Mouse (Mus musculus): ENCODE measurements around the gene Shisal2a.
A peak's percentile ranks its signal among the peaks of the same experiment; 100 is the strongest.

Shisal2a gene

DNA sequence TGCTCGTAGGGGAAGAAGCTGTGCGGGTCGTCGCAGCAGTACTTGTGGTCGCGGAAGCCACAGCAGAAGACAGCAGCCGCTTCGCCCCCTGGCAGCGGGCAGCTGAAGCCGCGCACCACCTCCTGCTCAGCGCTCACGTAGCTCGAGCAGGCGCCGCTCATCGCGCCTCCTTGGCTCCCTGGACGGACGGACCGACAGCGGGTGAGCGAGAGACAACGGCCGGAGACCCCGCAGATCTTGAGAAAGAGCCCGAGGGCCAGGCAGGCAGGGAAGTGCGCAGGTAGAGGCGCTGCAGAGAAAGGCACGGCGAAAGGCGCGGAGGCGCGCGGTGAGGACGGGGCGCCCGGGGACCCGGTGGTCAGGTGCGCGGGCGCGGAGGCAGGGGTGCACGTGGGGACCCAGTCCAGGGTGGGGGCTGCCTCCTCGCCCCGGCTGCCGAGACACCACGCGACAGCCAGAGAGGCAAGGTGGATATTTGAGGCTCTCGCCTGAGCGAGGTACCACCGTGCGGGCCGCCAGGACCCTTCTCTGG lies at the start of gene Shisal2a:
Gene Shisal2a, minus strand, starts transcription at position 167 of the 532 bp plus-strand sequence.
- DNase-seq (ENCODE audit: low read depth, low spot score) = no peak

GRCm38 (mm10) chr4:108431561-108431936 lies 48.4 kb upstream of the Shisal2a start:
- DNase-seq (ENCODE audit: low read depth, low spot score) = no peak

GRCm38 (mm10) chr4:108430656-108431560 lies 47.8 kb upstream of the Shisal2a start:
- peak; percentile 94 for DNase-seq (ENCODE audit: low read depth, low spot score)

DNA sequence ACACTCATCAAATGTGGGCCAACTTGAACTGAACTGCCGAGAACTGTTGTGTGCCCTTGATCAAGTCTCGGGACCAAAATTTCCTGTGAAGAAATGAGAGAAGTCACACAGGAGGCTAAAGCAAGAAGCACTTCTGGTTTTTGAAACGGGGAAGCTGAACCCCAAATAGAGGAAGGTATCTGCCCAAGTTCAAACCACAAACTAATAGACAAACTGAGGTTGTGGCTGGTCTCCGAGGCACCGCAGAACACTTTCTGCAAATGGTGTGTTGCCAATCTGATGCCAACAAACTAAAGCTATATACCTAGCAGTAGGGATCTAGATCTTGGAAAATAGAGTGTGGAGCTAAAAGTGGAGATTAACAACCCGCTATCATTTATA lies 45.2 kb upstream of the Shisal2a start:
- DNase-seq (ENCODE audit: low read depth, low spot score) = no peak

DNA sequence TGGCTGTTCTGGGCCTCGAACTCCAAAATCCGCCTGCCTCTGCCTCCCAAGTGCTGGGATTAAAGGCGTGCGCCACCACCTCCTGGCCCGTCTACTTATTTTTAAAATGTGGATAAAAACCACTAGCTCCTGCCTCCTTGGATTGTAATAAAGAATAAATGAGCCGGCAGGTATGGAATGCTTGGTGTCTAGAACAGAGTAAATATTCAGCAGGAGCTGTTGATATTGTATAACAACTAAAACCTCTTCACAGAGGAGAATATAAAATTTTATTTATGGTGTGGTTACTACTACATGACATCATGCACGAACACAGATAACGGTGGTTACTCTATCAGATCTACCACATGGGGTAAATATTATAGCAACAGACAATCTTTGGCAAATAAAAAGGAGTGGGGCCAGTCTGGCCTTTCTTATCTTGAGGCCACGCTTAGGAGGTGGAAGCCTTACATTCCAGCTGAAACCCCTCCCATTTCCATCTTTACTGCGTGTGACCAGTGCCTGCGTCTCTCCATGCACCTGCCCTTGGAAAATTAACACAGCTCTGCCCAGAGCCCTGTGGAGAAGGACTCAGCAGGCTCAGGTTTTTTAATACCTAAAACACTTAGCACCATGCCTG lies 44.7 kb upstream of the Shisal2a start:
- no peak for DNase-seq (ENCODE audit: low read depth, low spot score)

GRCm38 (mm10) chr4:108424587-108424986 lies 41.4 kb upstream of the Shisal2a start:
- DNase-seq (ENCODE audit: low read depth, low spot score) = no peak

- DNase-seq (ENCODE audit: low read depth, low spot score) = peak; percentile 54
Measured at GRCm38 (mm10) chr4:108407621-108408020, 24.5 kb upstream of the Shisal2a start.

DNA sequence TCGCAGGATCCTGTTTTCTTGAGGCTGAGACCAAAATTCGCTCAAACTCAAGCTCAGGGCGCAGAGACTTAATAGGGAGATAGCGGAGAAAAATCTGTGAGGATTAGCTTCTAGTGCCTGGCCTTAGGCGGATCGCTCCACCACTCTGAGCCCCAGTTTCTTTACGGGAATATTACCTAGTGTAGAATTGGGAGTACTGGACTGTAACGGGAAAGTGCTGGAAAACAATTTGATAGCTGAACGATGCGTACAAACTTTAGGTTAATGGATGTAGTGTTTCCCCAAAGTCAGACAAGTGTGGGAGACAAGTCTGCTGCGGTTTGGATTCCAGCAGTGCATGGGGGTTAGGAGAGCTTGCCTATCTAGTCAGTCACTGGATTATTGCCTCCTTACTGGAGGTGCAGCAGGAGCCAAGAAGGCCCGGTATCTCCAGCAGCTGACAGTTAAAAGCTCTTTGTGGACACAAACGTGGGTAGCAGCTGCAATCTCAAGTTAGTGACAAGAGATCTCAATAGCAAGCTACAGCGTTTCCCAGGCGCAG lies 23.8 kb upstream of the Shisal2a start, which contains the start of gene Gpx7:
Gene Gpx7, minus strand, starts transcription at position 101 of the 541 bp plus-strand sequence.
- peak; percentile 33 for DNase-seq (ENCODE audit: low read depth, low spot score)

GRCm38 (mm10) chr4:108406138-108406860 lies 23.1 kb upstream of the Shisal2a start:
- DNase-seq (ENCODE audit: low read depth, low spot score) = peak; percentile 36

DNA sequence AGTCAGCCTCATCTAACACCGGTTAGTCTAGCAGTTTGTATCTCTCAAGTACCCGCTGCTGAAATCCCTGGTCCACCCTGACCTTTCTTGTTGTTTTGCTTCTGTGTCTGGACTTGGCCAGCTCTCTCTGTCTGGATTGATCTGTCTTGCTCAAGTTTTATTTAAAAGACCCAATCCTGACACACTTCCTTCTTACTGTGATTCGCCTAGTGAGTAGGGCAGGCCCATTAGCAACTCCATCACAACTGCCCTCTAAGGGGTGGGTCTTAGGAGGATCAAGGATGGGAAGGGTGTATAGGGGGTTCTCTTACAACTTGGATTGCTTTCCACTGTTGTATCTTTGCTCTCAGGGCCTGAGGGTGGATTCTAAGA lies 22.6 kb upstream of the Shisal2a start:
- DNase-seq (ENCODE audit: low read depth, low spot score) = no peak

DNA sequence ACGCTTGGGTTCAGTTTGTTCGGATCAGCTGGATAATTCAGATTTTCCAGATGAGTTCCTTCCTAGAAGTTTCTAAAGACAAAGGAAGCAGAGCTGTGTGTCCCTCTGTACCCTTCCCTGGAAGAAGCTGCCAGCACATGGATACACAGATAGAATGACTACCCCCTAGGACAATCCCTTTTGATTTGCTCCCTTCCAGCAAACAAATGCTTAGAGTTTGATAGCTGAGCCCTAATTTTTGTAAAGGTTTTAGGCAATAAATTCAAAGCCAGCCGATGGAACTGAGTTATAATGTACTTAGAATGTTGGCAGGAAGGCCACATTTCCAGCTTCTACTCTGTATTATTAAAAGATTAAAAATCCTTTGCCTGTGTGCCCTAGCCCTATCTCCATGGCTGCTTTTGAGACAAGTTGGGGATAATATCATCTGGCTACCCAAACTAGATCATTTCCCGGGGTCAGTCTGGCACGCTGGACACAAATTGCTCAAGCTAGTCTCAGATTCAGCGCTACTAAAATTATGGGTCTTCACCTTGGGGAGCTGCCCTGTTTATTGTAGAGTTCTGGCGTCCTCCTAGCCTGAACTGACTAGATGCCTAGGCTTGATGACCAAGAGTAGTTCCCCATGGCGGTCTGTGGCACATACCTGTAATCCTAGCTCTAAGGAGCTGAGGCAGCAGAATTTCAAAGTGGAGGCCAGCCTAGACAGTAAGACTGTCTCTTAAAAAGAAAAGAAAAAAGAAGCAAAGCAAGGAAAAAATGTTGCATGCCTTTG lies 20.9 kb upstream of the Shisal2a start:
- no peak for DNase-seq (ENCODE audit: low read depth, low spot score)

GRCm38 (mm10) chr4:108400395-108400794 lies 17.2 kb upstream of the Shisal2a start:
- DNase-seq (ENCODE audit: low read depth, low spot score) = no peak

DNA sequence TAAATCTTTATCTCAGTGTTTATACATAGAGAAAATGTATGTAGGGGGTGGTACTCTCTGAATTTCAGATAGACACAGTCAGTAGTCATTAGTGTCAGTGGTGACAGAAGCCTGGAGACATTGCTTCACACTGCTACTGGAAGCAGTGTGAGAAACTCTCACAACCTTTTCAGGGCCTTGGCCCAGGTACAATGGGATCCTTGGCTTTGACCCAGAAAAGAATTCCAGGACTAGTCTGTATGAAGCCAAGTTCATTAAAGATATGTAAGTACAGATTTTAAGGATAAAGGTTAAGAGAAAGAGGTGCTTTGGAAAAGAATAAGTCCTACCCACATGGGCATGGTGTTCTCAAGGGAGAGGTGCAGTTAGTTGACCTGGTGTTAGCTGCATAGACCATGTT lies 11.1 kb upstream of the Shisal2a start:
- DNase-seq (ENCODE audit: low read depth, low spot score) = no peak

GRCm38 (mm10) chr4:108392558-108392957 lies 9.4 kb upstream of the Shisal2a start:
- DNase-seq (ENCODE audit: low read depth, low spot score) = no peak

DNA sequence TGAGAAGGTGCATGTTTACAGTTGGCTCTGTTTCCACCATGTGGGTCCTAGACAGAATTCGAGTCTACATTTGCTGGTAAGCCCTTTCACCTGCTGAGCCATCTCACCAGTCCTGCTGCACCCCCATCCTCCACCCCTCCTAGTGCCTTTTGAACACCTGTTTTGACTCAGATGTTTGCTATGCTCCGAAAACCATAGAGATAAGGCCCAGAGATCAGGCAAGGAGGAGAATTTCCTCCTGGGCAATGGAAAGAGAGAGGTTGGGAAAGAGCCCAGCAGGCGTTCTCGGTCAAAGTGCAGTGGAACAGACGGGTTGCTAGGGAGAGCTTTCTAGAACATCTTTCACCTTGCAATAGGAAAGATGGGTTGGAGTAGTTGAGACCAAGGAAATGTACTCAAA lies 8.0 kb upstream of the Shisal2a start:
- no peak for DNase-seq (ENCODE audit: low read depth, low spot score)

DNA sequence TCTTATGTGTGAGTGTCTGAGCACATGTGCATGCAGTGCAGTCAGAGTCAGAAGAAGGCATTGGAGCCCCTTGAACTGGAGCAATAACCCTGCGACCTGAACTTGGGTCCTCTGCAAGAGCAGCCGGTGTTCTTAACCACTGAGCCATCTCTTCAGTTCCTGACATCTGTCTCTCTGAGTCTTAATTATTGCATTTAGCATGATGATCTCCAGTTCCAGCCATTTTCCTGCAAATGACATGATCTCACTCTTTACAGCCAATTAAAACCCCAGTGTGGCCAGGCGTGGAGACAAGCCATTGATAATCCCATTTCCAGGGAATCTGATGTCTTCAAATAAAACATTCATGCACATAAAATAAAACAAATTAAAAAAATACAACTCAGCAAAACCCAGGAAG lies 5.6 kb upstream of the Shisal2a start:
- DNase-seq (ENCODE audit: low read depth, low spot score) = no peak

DNA sequence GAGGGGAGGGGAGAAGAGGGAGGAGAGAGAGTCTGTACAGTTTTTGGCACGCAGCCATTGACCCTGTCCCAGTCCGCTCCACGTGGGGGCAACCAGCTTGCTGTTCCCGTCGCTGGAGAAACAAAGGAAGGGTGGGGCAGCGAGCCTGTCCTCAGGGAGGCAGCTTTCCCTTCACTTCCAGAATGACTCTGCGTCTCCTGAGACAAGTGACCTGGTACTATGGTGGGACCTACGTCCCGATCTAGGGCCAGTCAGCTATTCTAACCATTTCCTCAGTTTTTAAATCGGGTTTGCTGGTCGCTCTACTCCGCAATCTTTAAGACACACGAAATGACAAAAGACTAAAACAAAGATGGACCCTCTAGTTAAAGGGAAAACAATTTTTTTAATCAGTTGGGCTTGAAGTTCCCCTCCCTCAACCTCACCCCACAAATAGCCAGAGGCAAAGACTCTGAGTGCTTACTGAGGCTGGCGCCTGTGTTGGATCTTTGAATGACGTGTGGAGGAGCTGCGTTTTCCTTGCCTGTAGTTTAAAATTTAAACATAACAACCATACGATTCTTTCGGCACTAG lies 4.6 kb upstream of the Shisal2a start:
- DNase-seq (ENCODE audit: low read depth, low spot score) = peak; percentile 64

GRCm38 (mm10) chr4:108387106-108387505 lies 4.0 kb upstream of the Shisal2a start:
- DNase-seq (ENCODE audit: low read depth, low spot score) = no peak

GRCm38 (mm10) chr4:108386087-108386486 lies 2.9 kb upstream of the Shisal2a start:
- no peak for DNase-seq (ENCODE audit: low read depth, low spot score)

DNA sequence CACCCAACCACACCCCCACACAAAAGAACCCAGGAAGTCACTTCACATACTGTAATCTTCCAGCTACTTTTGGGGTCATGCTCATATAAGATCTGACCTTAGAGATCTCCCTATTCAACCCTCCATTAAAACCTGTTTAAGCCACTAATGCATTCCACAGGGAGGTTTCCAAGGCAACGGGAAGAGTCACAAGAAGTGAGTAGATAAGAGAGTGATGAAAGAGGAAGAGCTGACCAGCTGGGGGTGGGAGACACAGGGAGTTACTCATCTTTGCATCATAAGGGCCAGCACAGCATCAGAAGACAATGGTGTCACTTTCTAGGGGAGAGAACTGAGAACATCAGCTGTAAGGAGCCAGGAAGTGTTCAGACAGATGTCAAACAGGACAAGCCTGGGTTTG lies 3.0 kb downstream of the Shisal2a start:
- no peak for DNase-seq (ENCODE audit: low read depth, low spot score)

- no peak for DNase-seq (ENCODE audit: low read depth, low spot score)
Measured at GRCm38 (mm10) chr4:108379476-108379875, 3.7 kb downstream of the Shisal2a start.

All from forelimb bud, embryonic 11.5 days (tissue).